Mouse (Mus musculus) heart, adult 2 months (tissue): ENCODE results near the gene Tas2r144.

ENCODE experiments used
- CTCF ChIP-seq: fragments of 200-600 bp; IDR thresholded peaks from 2 replicates; pipeline ENCODE4 v1.8.1; 2022; ENCODE audit warnings: antibody characterized with exemption, mild to moderate bottlenecking, moderate library complexity
- EP300 ChIP-seq: fragments of 200-500 bp; IDR thresholded peaks from 2 replicates; pipeline ENCODE4 v1.6.1; 2011; ENCODE audit warnings: low read depth, low read length, control low read depth; ENCODE audit not compliant: insufficient read depth

- TF ChIP-seq EP300 (no peak), CTCF (no peak)
Observed at GRCm38 (mm10) chr6:42199498-42199897, 15.6 kb upstream of the Tas2r144 start.
